Mouse (Mus musculus) megakaryocyte, embryonic 14.5 days (primary cell): ENCODE results near the gene Slc24a4. TPM values are rescaled to one million over a fixed set of nuclear protein-coding genes. Genes with fewer than 3 reads are reported as not detected.

Experiments used
- H3K27me3 ChIP-seq: replicated peaks from 2 replicates; pipeline ENCODE3; 2012; ENCODE audit warnings: inconsistent platforms
- H3K36me3 ChIP-seq: replicated peaks from 2 replicates; pipeline ENCODE3; 2012; ENCODE audit warnings: low read length, inconsistent platforms, mixed read lengths
- H3K4me1 ChIP-seq: 2 replicates; pipeline ENCODE4 v1.6.1; 2012; ENCODE audit warnings: inconsistent platforms
- H3K4me3 ChIP-seq: replicated peaks from 2 replicates; pipeline ENCODE3; 2012; ENCODE audit warnings: moderate library complexity, mild to moderate bottlenecking, inconsistent platforms
- H3K9me3 ChIP-seq: 2 replicates; pipeline ENCODE4 v1.6.1; 2012; ENCODE audit warnings: inconsistent platforms
- FLI1 ChIP-seq: IDR thresholded peaks from 2 replicates; pipeline ENCODE4 v1.6.1; 2012; ENCODE audit warnings: low read length, inconsistent platforms, mixed read lengths
- GATA1 ChIP-seq: IDR thresholded peaks from 3 replicates; pipeline ENCODE4 v1.6.1; 2012; ENCODE audit warnings: mixed read lengths, low read length, inconsistent platforms, borderline replicate concordance
- polyA plus RNA-seq: library from polyadenylated mRNA; stranded (reverse); fragments of >175 nt; gene quantifications from 2 replicates; pipeline ENCODE4 v1.2.3, GENCODE M21; 2012; ENCODE audit warnings: low replicate concordance; ENCODE audit not compliant: insufficient read depth

The Slc24a4 gene
- polyA plus RNA-seq, 1 experiment, result 0.04 TPM

DNA sequence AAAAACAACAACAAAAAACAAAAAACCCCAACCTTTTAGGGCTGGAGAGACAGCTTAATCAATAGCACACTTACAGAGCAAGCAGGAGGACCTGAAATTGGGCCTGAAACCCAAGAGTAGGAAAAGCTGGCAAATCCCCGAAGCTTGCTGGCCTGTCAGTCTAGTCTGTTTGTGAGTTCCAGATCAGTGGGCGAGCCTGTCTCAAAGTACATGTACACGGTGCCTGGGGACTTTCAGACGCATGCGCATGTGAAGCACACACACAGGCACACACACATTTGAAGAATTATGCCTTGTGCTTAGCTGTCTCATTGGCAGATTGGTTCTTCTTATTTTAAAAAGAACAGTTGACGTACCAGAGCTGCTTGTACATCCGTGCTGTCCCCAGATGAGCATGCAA, 25.3 kb downstream of the Slc24a4 start:
- Histone ChIP-seq H3K4me1 (peaks cover 97% of the 10 kb centered on the region), H3K4me3 (no peak overlapping the region), H3K36me3 (no peaks in the 10 kb centered on the region), H3K27me3 (no peaks in the 10 kb centered on the region), H3K9me3 (no peaks in the 10 kb centered on the region)
- TF ChIP-seq FLI1 (no peak), GATA1 (no peak)

DNA sequence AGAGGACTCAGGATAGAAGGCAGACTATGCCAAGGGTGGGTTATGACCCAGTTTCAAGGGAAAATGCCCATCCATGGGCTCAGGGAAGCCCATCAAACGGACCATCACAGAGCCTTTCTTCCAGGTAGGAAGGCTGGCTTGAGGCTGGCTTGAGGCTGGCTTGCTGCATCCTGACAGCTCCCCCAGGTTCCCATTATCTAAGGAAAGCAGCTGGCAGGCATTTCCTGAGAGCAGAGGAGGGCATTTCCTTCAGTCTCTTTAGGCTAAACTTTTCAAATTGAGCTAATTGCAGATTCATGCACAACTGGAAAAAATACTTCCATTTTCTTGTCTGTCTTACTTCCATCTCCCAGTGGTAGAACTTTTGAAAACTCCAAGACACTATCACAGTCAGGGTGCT, 26.3 kb downstream of the Slc24a4 start:
- Histone ChIP-seq H3K27me3 (no peaks in the 10 kb centered on the region), H3K4me1 (peaks cover 98% of the 10 kb centered on the region), H3K4me3 (peak overlapping the region; percentile 74), H3K36me3 (no peaks in the 10 kb centered on the region), H3K9me3 (no peaks in the 10 kb centered on the region)
- TF ChIP-seq GATA1, result peak; percentile 63; the same call in 1 of the 3 replicates
- TF ChIP-seq FLI1, result peak; percentile 57; the same call in 1 of the 2 replicates

DNA sequence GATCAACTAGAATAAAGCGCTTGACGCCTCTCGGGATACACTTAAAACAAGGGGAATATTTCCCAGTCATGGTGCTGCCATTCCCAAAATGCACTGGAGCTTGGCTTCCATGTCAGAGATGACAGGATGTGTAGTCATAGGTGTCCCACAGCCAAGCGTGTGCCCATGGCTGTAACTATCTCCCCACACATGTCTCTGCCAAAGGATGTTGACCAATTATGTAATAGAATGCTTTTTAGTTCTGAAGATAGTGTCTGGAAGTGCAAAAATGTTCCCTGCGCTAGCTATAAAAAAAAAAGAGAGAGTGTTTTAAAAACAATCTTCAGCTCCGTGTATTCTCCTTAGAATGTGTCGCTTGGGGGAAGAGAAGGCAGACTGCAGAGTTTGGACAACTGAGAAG, 36.1 kb downstream of the Slc24a4 start:
- TF ChIP-seq FLI1 (no peak), GATA1 (no peak)
- H3K4me1 ChIP-seq, result peaks cover 87% of the 10 kb centered on the region
- no peaks in the 10 kb centered on the region for H3K27me3 ChIP-seq
- no peak overlapping the region for H3K4me3 ChIP-seq
- no peaks in the 10 kb centered on the region for H3K36me3 ChIP-seq
- no peaks in the 10 kb centered on the region for H3K9me3 ChIP-seq

DNA sequence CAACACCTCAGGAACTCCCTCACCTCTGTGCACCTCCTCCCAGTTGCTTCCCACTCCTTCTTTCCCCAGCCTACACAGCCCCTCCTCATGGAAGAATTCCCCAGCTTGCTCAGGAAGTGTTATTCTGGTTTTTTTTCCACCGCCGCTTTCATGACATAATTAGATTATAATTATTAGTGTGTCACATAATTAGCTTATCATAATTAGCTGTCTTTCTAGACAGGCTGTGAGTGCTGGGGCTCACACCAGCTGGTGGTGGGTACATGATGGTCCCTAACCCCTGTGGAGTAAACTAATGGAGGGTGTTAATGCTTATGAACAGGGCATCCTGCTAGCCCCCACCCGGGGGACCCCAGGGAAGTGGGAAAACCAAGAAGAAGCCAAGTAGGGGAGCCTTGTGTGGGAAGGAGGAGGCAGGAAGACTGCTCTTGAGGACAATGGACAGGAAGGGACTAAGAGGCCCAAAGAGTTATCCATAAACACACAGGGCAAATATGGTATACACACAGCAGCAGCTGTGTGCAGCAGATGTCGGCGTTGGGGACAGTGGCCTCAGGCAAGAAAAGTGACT, 38.2 kb downstream of the Slc24a4 start:
- TF ChIP-seq GATA1, result no peak
- no peak for TF ChIP-seq FLI1
- Histone ChIP-seq H3K4me1 (peaks cover 84% of the 10 kb centered on the region), H3K4me3 (no peak overlapping the region), H3K9me3 (no peaks in the 10 kb centered on the region), H3K27me3 (no peaks in the 10 kb centered on the region), H3K36me3 (no peaks in the 10 kb centered on the region)

DNA sequence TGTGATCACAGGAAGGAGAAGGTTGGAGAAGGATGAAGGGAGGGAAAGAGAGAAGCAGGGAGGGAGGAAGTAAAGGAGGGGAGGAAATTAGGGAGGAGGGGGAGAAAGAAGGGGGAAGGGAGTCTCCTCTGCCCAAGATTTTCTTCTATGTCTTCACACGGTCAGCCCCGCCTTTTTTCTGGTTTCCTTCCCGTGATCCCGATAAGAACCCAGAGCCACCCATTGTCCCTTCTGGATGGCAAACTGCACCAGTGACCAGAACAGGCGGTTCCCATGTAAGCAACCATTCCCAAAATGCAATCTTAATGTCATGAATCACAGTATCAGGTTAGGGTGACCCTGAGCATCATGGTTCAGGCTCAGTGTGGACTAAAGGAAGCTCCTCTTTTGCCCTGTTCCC, 38.8 kb downstream of the Slc24a4 start:
- no peaks in the 10 kb centered on the region for H3K9me3 ChIP-seq
- peaks cover 84% of the 10 kb centered on the region for H3K4me1 ChIP-seq
- TF ChIP-seq GATA1 (no peak), FLI1 (no peak)
- H3K27me3 ChIP-seq, result no peaks in the 10 kb centered on the region
- peak overlapping the region; percentile 60 for H3K4me3 ChIP-seq
- H3K36me3 ChIP-seq, result no peaks in the 10 kb centered on the region

DNA sequence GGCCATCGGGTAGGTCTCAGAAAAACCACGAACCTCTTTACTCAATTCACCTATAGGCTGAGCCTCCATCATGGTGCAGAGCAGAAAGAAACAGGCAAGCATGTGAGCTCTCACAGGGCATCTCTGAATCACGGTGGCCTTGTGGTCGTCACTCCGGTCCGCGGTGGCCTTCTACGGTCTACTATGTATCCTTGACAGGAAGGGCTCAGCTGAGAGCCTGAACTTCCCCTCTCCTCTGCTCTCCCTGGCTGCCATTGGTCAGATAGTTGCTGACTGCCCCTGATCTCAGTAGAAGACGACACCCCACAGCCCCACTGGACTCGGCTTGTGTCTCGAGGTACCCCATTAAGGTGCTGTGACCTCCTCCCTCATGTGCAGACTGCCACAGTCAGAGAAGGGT, 44.2 kb downstream of the Slc24a4 start:
- TF ChIP-seq FLI1, result no peak
- no peak for TF ChIP-seq GATA1
- Histone ChIP-seq H3K4me3 (no peak overlapping the region), H3K36me3 (no peaks in the 10 kb centered on the region)

DNA sequence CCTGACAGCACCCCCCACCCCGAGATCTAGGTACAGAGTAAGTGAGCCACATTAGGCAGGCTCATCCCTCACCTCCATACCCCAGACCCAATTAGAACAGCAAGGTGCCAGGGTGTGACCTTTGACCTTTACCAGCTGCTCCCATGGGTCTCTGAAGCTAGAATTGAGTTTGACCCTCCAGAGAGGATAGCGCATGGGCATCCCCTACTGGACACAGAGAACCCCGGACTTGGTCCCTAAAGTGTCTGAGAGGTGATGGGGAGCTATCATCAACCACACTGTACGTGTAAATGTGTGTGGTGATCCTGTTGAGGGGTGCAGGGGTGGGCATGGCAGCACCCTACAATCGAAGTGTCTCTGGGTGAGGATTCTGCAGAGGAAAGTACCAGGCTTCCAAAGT, 44.8 kb downstream of the Slc24a4 start:
- Histone ChIP-seq H3K36me3 (no peaks in the 10 kb centered on the region), H3K9me3 (no peaks in the 10 kb centered on the region), H3K4me1 (peaks cover 66% of the 10 kb centered on the region), H3K27me3 (peaks cover 9% of the 10 kb centered on the region), H3K4me3 (no peak overlapping the region)
- TF ChIP-seq GATA1 (no peak), FLI1 (no peak)

More for the DNA sequence above, 44.2 kb downstream of the Slc24a4 start:
- Histone ChIP-seq H3K27me3 (peaks cover 4% of the 10 kb centered on the region), H3K4me1 (peaks cover 66% of the 10 kb centered on the region), H3K9me3 (no peaks in the 10 kb centered on the region)

DNA sequence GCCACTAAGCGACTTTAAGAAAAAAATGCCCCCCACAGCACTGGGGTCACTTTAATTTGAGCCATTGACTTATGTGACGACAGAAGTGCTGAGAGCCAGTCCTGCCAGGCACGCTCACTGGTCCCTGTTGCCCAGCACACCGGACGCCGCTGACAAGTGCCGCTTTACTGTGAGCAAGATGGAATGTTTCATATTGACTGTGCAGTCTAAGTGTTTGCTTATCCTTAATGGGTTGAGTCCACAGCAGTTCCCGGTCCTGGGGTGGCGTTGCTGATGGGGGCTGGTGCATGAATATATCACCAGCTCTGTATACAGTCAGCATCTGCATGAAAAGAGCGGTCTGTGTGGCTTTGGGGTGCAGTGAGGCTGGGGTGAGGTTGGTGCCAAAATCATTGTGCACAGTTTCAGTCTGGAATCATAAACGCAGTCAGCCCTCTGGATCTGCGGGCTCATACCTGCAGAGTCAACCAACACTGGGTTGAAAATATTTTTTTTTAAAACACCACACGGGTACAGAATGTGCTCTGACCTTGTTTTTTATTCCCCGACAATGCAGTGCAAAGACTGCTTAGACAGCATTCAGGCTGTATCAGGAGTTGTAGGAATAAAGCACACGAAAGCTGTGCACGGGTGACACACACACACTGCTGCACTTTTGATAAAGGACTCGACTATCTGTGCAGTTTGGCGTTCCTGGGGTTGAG, 52.0 kb downstream of the Slc24a4 start:
- TF ChIP-seq GATA1 (no peak), FLI1 (no peak)
- Histone ChIP-seq H3K4me3 (no peak overlapping the region), H3K27me3 (peaks cover 34% of the 10 kb centered on the region), H3K4me1 (peaks cover 33% of the 10 kb centered on the region), H3K9me3 (no peaks in the 10 kb centered on the region), H3K36me3 (no peaks in the 10 kb centered on the region)

DNA sequence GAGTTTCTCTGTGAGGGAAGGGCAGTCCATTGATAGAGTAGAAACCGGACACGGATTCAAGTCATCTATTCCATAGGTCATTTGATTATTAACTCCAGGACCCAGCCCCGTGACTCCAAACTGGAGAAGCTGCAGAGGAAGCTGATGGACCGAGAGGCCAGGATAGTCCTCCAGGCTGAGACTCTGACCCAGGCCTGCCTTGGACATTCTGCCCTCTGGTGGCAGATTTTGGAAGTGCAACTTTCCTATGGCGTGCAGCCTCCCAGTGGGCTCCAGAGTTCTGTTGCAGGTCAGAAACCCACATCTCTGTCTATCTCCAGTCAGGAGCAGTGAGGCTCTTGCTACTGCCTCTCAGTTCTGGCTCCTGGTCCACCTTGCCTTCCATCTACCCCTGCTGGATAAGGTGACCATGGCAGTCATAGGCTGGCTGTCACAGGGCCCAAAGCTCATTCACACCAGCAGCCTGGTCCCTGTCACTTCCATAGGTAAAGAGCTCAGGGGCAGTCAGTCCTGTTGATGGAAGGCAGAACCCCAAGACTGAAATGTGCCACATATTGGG, 53.3 kb downstream of the Slc24a4 start:
- TF ChIP-seq FLI1, result no peak
- no peak for TF ChIP-seq GATA1
- peaks cover 26% of the 10 kb centered on the region for H3K4me1 ChIP-seq
- H3K4me3 ChIP-seq, result no peak overlapping the region
- H3K9me3 ChIP-seq, result no peaks in the 10 kb centered on the region
- H3K36me3 ChIP-seq, result no peaks in the 10 kb centered on the region
- peaks cover 36% of the 10 kb centered on the region for H3K27me3 ChIP-seq

DNA sequence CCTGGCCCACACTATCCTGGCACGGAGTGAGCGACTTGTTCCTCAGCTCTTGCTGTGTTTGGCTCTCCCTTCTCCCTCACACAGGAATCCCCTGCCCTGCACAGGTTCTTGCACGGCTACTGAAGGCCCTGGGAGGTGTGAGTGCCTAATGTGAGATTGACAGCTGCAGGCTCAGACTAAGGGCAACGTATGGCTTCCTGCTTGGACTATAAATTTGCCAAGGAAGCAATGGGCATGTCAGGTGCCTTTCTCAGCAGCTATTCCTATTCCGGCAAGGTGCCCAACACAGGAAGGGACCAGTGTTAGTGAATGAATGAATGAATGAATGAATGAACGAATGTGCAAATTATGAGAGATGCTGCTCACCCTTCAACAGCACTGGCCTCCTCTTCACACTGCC, 54.1 kb downstream of the Slc24a4 start:
- H3K4me1 ChIP-seq, result peaks cover 24% of the 10 kb centered on the region
- no peak for TF ChIP-seq FLI1
- TF ChIP-seq GATA1, result no peak

More for the DNA sequence above, 54.1 kb downstream of the Slc24a4 start:
- Histone ChIP-seq H3K4me3 (no peak overlapping the region), H3K36me3 (no peaks in the 10 kb centered on the region), H3K9me3 (no peaks in the 10 kb centered on the region), H3K27me3 (peaks cover 41% of the 10 kb centered on the region)
